Mouse (Mus musculus) thymus, adult 18-20 months (tissue): ENCODE results near the gene Exosc3.
A peak's percentile ranks its signal among the peaks of the same experiment; 100 is the strongest.
"Not testable (repeated sequence)": the region's sequence is repeated elsewhere in the genome, so short reads cannot be mapped to it uniquely, and the experiment has no call there.

Experiments used
- DNase-seq, 2 experiments: peaks; one replicate each; pipeline ENCODE4 v3.0.0; 2022; ENCODE audit warnings: mixed read lengths in 2 of 2

Exosc3 gene

GRCm38 (mm10) chr4:45342286-45343155 is at the start of gene Exosc3:
Gene Exosc3 (minus strand): TSS chr4:45342732.
- peak; percentile 35 to 37 for DNase-seq

- no peak for DNase-seq
Measured at GRCm38 (mm10) chr4:45392099-45392498, 49.6 kb upstream of the Exosc3 start.

- DNase-seq: not testable (repeated sequence)
Measured at GRCm38 (mm10) chr4:45387296-45387695, 44.8 kb upstream of the Exosc3 start.

- not testable (repeated sequence) for DNase-seq
Measured at GRCm38 (mm10) chr4:45382133-45382532, 39.6 kb upstream of the Exosc3 start.

GRCm38 (mm10) chr4:45380903-45381580 is 38.5 kb upstream of the Exosc3 start:
- not testable (repeated sequence) for DNase-seq

GRCm38 (mm10) chr4:45376573-45376972 is 34.0 kb upstream of the Exosc3 start:
- no peak for DNase-seq

- no peak for DNase-seq
Measured at GRCm38 (mm10) chr4:45374879-45375278, 32.3 kb upstream of the Exosc3 start.

GRCm38 (mm10) chr4:45371261-45371660 is 28.7 kb upstream of the Exosc3 start:
- DNase-seq: no peak

GRCm38 (mm10) chr4:45356653-45357052 is 14.1 kb upstream of the Exosc3 start:
- DNase-seq: no peak

GRCm38 (mm10) chr4:45341669-45342249 is 773 bp downstream of the Exosc3 start, which contains the start of gene Dcaf10:
Gene Dcaf10 (plus strand): TSS chr4:45342101.
- DNase-seq: peak; percentile 82 to 86

GRCm38 (mm10) chr4:45341226-45341625 is 1.3 kb downstream of the Exosc3 start:
- no peak for DNase-seq

- DNase-seq: no peak
Measured at GRCm38 (mm10) chr4:45332466-45332865, 10.1 kb downstream of the Exosc3 start.

GRCm38 (mm10) chr4:45331139-45331538 is 11.4 kb downstream of the Exosc3 start:
- DNase-seq: no peak

GRCm38 (mm10) chr4:45320159-45320816 is 22.2 kb downstream of the Exosc3 start:
- DNase-seq: peak; percentile 62 to 71

GRCm38 (mm10) chr4:45311056-45311455 is 31.5 kb downstream of the Exosc3 start:
- no peak for DNase-seq

GRCm38 (mm10) chr4:45308606-45309005 is 33.9 kb downstream of the Exosc3 start:
- no peak for DNase-seq

GRCm38 (mm10) chr4:45308046-45308445 is 34.5 kb downstream of the Exosc3 start:
- no peak for DNase-seq

GRCm38 (mm10) chr4:45305536-45305935 is 37.0 kb downstream of the Exosc3 start:
- no peak for DNase-seq

GRCm38 (mm10) chr4:45296662-45297564 is 45.6 kb downstream of the Exosc3 start, which contains the start of gene Trmt10b:
Gene Trmt10b (plus strand): TSS chr4:45297127.
- DNase-seq: peak; percentile 59 to 71

- DNase-seq: no peak
Measured at GRCm38 (mm10) chr4:45287906-45288305, 54.6 kb downstream of the Exosc3 start.

GRCm38 (mm10) chr4:45286318-45286717 is 56.2 kb downstream of the Exosc3 start:
- no peak for DNase-seq
